Mouse (Mus musculus) forebrain, embryonic 16.5 days (tissue): ENCODE results near the gene Top3b. TPM values are rescaled to one million over a fixed set of nuclear protein-coding genes. Genes with fewer than 3 reads are reported as not detected.
A peak's percentile ranks its signal among the peaks of the same experiment; 100 is the strongest.

Source experiments
- ATAC-seq: fragments of 200-750 bp; cut with Nextera tagmentation; 2 replicates; pipeline ENCODE4 v1.8.0; 2017; ENCODE audit warnings: mild to moderate bottlenecking, moderate library complexity
- H3K27ac ChIP-seq: fragments of 300-500 bp; sonication (generic); 2 replicates; pipeline ENCODE4 v1.5.1; 2014; ENCODE audit warnings: low read length, control low read depth
- H3K27me3 ChIP-seq: fragments of 300-500 bp; sonication (generic); replicated peaks from 2 replicates; pipeline ENCODE4 v1.6.1; 2014; ENCODE audit warnings: low read length; ENCODE audit not compliant: control insufficient read depth, insufficient read depth
- H3K36me3 ChIP-seq: fragments of 300-500 bp; sonication (generic); 2 replicates; pipeline ENCODE4 v1.6.1; 2014; ENCODE audit not compliant: control insufficient read depth, insufficient read depth
- H3K4me1 ChIP-seq: fragments of 300-500 bp; sonication (generic); replicated peaks from 2 replicates; pipeline ENCODE4 v1.6.1; 2014; ENCODE audit warnings: low read length; ENCODE audit not compliant: control insufficient read depth, insufficient read depth
- H3K4me2 ChIP-seq: fragments of 300-500 bp; sonication (generic); 2 replicates; pipeline ENCODE4 v1.6.1; 2014; ENCODE audit warnings: mild to moderate bottlenecking, low read length, control low read depth
- H3K4me3 ChIP-seq: fragments of 300-500 bp; sonication (generic); replicated peaks from 2 replicates; pipeline ENCODE4 v1.5.1; 2014; ENCODE audit warnings: mild to moderate bottlenecking, low read length, control low read depth
- H3K9ac ChIP-seq: fragments of 300-500 bp; sonication (generic); replicated peaks from 2 replicates; pipeline ENCODE4 v1.6.1; 2014; ENCODE audit warnings: low read depth, low read length, control low read depth
- H3K9me3 ChIP-seq: fragments of 300-500 bp; sonication (generic); 2 replicates; pipeline ENCODE4 v1.6.1; 2016; ENCODE audit warnings: low read length; ENCODE audit not compliant: control insufficient read depth
- WGBS: fragments of 180-500 bp; shearing (Covaris S2); extraction: QIAGEN DNeasy Blood & Tissue Kit; methylation state at CpG from one replicate; pipeline ENCODE4 v1.1.7; 2014; 5-methylcytosine and 5-hydroxymethylcytosine counted together
- polyA plus RNA-seq: library from polyadenylated mRNA; unstranded; fragments of >200 nt; fragmentation: Nextera tagmentation; extraction: Ambion mirVana; gene quantifications from 2 replicates; pipeline ENCODE4 v1.2.1, GENCODE M21; 2015

Top3b gene
- polyA plus RNA-seq, 1 experiment from 2014 or later, result 72.5 TPM

DNA sequence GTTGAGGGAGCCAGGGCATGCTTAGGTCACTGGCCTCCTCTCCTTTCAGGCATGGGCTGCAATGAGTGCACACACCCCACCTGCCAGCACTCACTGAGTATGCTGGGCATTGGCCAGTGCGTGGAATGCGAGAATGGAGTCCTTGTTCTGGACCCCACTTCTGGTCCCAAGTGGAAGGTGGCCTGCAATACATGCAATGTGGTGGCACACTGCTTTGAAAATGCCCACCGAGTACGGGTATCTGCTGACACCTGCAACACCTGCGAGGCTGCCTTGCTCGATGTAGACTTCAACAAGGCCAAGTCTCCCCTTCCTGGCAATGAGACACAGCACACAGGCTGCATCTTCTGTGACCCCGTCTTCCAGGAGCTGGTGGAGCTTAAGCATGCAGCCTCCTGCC, 21.8 kb downstream of the Top3b start:
- WGBS, result 92% methylated on average over 7 of the region's 7 CpGs
- H3K4me1 ChIP-seq, result peaks cover 10% of the 10 kb centered on the region
- no peak overlapping the region for H3K4me2 ChIP-seq
- no peaks in the 10 kb centered on the region for H3K9me3 ChIP-seq
- no peak for ATAC-seq
- H3K4me3 ChIP-seq, result no peak overlapping the region
- H3K36me3 ChIP-seq, result peaks cover 33% of the 10 kb centered on the region
- no peaks in the 10 kb centered on the region for H3K27me3 ChIP-seq
- H3K27ac ChIP-seq, result no peak overlapping the region
- H3K9ac ChIP-seq, result no peak overlapping the region

DNA sequence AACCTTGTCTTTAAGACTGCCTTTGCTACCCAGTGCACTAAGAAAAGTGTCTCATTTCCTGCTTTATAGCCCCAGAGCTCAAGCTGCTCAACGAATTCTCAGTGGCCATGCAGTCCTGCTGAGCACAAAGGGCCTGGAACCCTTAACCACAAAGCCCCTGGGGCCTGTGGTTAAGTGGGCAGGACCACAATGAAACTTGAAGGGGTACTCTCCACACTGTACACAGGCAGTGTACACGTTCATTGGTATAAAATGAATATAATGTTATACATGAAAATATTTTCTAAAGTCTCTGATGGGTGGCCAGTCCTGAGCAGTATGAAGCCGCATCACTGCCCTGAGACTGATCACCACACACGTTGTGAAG, 25.5 kb downstream of the Top3b start:
- ATAC-seq, result peak; percentile 71
- peak overlapping the region; percentile 87 for H3K4me2 ChIP-seq
- peaks cover 15% of the 10 kb centered on the region; the same call in 1 of the 2 replicates for H3K36me3 ChIP-seq
- 0 out of 2 replicates have a peak overlapping the region, but pooled peaks have one; percentile 49 for H3K27ac ChIP-seq
- H3K9ac ChIP-seq, result peak overlapping the region; percentile 68; the same call in 1 of the 2 replicates
- H3K27me3 ChIP-seq, result no peaks in the 10 kb centered on the region
- H3K4me3 ChIP-seq, result peak overlapping the region; percentile 71
- H3K9me3 ChIP-seq, result no peaks in the 10 kb centered on the region
- peaks cover 16% of the 10 kb centered on the region for H3K4me1 ChIP-seq
- WGBS, result 18% methylated on average over 4 of the region's 4 CpGs

DNA sequence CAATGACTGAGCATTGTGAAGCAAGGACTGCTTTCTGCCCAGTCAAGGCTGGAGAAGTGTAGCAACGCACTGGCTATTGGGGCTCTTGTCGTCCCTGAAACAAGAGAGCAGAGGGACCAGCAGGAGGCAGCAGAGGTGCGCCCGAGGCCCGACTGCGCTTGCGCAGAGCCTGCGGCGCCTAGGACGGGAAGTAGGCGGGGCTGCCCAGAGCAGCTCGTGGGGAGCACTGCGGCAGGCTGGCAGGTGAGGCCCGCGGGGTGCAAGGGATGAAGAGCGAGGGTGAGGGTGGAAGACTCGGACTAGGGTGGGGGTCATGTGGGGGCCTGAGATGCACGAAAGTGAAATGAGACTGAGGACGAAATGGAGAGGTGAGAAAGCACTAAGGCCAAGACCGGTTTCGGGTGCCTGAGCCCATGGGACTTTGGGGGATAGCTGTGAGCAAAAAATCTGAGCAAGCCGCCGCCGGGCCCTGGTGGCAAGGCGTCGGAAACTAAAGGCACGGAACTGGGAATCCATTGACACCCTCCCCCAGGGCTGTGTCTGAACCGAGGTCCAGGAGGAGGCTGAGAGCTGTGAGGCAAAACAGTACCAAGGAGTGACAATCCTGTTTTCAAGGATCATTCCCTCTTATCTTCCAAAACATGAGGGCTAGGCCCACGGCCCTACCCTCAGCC, 26.0 kb downstream of the Top3b start, which contains the start of gene Ppm1f:
Gene Ppm1f (plus strand): TSS at position 88 of the 674 bp plus-strand sequence.
- Histone ChIP-seq H3K4me2 (peak within 1 kb of the TSS; percentile 87), H3K4me1 (peaks cover 16% of the 10 kb centered on the region), H3K9ac (peak within 1 kb of the TSS; percentile 68), H3K27ac (peak within 1 kb of the TSS; percentile 49; the same call in 1 of the 2 replicates), H3K36me3 (peaks cover 10% of the 10 kb centered on the region; the same call in 1 of the 2 replicates), H3K9me3 (no peaks in the 10 kb centered on the region), H3K4me3 (peak within 1 kb of the TSS; percentile 71), H3K27me3 (no peaks in the 10 kb centered on the region)
- peak; percentile 93 for ATAC-seq
- under 1% methylated on average over 29 of the region's 29 CpGs for WGBS

DNA sequence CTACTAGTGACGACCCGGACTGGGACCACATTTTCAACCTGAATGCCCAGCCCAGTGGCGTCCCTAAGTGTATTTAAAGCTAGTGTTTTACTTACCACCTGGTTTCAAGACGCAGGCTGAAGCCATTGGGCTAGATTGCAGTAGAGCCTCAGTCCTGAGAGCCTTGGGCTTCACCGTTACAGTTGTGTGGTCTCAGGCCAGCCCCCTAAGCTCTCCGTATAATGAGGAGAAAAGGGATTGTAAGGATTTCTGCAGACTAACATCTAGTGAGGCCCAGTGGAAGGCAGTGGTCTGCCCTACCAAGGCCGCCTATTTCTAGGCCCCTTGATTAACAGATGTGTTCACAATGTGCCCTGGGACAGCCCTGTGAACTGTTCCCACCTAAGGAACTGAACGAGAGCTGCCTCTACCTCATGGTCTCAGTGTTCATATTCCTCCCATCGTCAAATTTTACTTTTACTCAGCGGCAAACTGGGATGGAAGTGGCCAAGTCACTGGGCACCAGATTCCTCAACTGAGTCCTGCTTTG, 26.6 kb downstream of the Top3b start:
- WGBS, result 20% methylated on average over 10 of the region's 10 CpGs
- peak overlapping the region; percentile 68 for H3K9ac ChIP-seq
- peak overlapping the region; percentile 38; the same call in 1 of the 2 replicates for H3K27ac ChIP-seq
- H3K4me3 ChIP-seq, result peak overlapping the region; percentile 71
- no peaks in the 10 kb centered on the region for H3K27me3 ChIP-seq
- no peaks in the 10 kb centered on the region for H3K9me3 ChIP-seq
- peaks cover 8% of the 10 kb centered on the region; the same call in 1 of the 2 replicates for H3K36me3 ChIP-seq
- peaks cover 16% of the 10 kb centered on the region for H3K4me1 ChIP-seq
- no peak; the same call in 1 of the 2 replicates for ATAC-seq
- peak overlapping the region; percentile 87 for H3K4me2 ChIP-seq

DNA sequence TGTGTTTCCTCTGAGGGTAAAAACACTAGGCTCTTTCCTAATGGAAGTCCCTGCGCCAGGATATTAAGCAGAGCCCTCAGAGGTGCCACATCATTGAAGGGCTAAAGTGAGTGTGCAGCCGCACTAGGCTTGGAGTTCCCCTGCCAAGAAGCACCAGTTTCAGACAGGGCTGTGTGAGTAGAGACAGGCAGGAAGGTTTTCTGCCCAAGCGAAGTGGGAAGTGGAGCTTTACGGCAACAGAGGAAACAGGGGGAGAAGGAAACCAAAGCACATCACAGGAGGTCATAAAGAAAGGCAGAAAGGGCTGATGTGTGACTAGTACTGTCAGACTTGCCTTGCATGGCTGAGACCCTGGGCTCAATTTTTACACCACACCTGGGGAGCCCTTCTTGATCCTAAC, 31.8 kb downstream of the Top3b start:
- H3K4me2 ChIP-seq, result no peak overlapping the region
- H3K9ac ChIP-seq, result no peak overlapping the region
- H3K4me3 ChIP-seq, result no peak overlapping the region
- H3K36me3 ChIP-seq, result peaks cover 6% of the 10 kb centered on the region; the same call in 1 of the 2 replicates
- H3K4me1 ChIP-seq, result peaks cover 6% of the 10 kb centered on the region
- WGBS, result 90% methylated on average over 4 of the region's 4 CpGs
- no peak overlapping the region for H3K27ac ChIP-seq
- H3K9me3 ChIP-seq, result no peaks in the 10 kb centered on the region
- no peaks in the 10 kb centered on the region for H3K27me3 ChIP-seq
- ATAC-seq, result no peak

DNA sequence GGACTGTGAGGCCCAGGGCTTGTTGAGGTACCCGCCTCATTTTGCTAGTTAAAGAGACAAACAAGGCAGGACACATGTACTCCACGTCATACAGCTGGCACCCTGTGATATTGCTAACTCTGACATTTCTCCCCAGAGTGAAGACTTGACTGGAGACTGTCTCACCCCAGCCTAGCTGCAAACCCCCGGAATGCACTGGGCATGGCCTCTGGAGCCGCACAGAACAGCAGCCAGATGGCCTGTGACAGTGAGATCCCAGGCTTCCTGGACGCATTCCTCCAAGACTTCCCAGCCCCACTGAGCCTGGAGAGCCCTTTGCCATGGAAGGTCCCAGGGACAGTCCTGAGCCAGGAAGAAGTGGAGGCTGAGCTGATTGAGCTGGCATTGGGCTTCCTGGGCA, 32.7 kb downstream of the Top3b start:
- no peaks in the 10 kb centered on the region for H3K27me3 ChIP-seq
- no peaks in the 10 kb centered on the region for H3K9me3 ChIP-seq
- ATAC-seq, result no peak
- H3K36me3 ChIP-seq, result peaks cover 6% of the 10 kb centered on the region; the same call in 1 of the 2 replicates
- H3K4me2 ChIP-seq, result no peak overlapping the region
- H3K4me3 ChIP-seq, result no peak overlapping the region
- no peak overlapping the region for H3K27ac ChIP-seq
- WGBS, result 95% methylated on average over 5 of the region's 5 CpGs
- no peaks in the 10 kb centered on the region for H3K4me1 ChIP-seq
- H3K9ac ChIP-seq, result no peak overlapping the region

DNA sequence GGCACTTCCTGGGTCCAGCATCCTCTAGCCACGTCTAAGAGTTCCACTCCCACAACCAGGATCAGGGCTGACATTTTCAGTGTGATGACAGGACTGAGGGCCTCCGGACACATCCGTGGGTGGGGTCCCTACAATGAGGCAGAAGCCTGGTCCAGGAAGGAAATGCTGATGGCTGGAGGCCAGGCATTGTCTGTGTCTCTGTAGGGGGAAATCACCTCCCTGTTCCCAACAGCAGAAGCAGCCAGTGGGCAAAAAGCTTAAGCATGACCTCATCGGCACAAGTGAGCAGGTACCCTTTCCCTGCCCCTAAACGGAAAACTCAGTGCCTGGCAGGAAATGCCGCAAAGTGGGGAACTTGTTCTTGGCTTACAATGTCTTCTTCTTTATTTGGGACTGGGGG, 37.3 kb downstream of the Top3b start:
- Histone ChIP-seq H3K9me3 (no peaks in the 10 kb centered on the region), H3K27ac (no peak overlapping the region), H3K9ac (no peak overlapping the region), H3K36me3 (peaks cover 15% of the 10 kb centered on the region; the same call in 1 of the 2 replicates), H3K4me1 (peaks cover 4% of the 10 kb centered on the region), H3K4me3 (no peak overlapping the region), H3K27me3 (no peaks in the 10 kb centered on the region), H3K4me2 (no peak overlapping the region)
- no peak for ATAC-seq
- 77% methylated on average over 6 of the region's 6 CpGs for WGBS

DNA sequence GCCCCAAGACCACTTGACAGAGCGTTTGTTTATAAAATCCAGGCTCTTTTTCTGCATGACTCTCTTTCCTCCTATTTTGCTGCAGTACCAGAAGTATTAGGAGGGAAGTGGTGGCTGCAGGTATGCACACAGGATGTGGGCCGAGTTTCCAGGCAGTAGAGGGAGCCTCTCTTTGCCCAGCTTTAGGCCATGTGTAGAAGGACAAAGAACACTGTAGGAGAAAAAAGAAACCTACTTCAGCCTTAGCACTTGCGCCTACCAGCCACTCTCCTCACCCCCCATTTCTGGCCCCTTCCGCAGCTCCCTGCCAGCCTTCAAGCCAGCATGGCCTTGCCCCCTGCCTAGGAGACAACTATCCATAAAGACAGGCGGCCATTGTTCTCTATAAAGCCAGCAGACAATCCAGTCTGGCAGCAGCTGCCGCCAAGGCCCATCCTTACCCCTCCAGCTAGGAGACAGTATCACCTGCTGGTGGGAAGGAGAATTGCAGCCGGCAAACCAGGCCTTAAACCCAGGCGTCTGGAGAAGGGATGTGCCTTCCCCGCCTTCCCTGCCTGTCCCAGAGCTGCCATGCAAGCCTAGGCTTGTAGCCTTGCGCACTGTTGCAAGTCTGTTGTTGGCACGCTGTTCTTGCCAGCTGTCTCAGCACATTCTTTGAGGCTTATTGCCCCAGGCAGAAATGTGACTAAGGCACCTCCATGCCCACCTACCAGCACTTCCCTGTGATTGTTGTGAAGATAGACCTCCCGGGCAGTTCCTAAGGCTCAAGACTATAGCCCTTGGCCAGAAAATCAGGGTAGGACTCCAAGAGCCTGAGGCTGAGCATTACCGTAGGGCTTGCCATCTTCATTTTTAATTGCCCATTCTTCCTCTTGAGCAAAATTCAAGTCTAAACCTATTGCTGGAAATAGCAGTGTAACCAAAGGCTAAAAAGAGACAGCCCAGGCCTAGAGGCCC, 41.4 kb downstream of the Top3b start:
- Histone ChIP-seq H3K4me1 (peaks cover 4% of the 10 kb centered on the region), H3K36me3 (peaks cover 15% of the 10 kb centered on the region), H3K9ac (peak overlapping the region; percentile 40; the same call in 1 of the 2 replicates), H3K9me3 (no peaks in the 10 kb centered on the region), H3K27me3 (no peaks in the 10 kb centered on the region), H3K4me2 (no peak overlapping the region), H3K27ac (peak overlapping the region; percentile 80), H3K4me3 (no peak overlapping the region)
- ATAC-seq, result peak; percentile 88
- 24% methylated on average over 13 of the region's 13 CpGs for WGBS

DNA sequence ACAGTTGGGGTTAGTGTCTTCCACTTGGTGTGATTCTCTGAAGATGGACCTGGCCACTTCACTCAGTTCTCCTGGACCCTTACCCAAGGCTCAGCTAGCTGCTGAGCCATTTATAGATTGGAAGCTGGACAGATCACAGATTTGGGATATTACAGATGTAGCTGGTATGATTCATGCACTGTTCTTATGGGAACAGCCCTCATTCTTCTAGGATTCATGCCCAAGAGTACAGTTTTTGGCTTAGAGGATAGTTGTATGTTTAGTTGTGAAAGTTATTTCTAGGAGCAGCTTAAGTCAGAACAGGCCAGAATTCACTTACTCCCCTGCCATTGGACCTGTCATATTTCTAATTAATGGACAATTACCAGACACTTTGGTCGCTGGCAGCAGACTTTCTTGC, 42.9 kb downstream of the Top3b start:
- H3K27ac ChIP-seq, result no peak overlapping the region
- no peaks in the 10 kb centered on the region for H3K9me3 ChIP-seq
- 74% methylated on average over 1 of the region's 1 CpGs for WGBS
- peaks cover 30% of the 10 kb centered on the region for H3K36me3 ChIP-seq
- no peak overlapping the region for H3K4me2 ChIP-seq
- H3K9ac ChIP-seq, result no peak overlapping the region
- peaks cover 4% of the 10 kb centered on the region for H3K4me1 ChIP-seq
- no peaks in the 10 kb centered on the region for H3K27me3 ChIP-seq
- no peak for ATAC-seq
- H3K4me3 ChIP-seq, result no peak overlapping the region
